8 mouse cellular contexts compared by ENCODE assay signal in the genomic region with DNA sequence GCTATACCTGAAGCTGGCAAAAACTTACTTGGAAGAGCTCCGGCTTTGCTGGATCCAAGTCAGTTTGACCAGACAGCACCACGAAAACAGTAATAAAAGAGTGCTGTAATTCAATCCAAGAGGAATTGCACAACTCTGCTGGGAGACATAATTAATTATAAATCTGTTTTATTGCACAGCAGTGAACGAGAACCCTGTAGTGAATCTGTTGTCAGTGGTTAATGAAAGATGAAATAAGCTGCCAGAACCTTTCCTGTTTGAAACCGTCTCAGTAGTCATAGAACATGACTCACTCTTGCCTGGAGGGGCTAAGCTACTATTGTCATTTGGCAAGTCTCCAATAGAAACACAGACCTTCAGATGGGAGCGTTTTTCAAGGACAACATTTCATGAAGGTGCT. TPM values are rescaled to one million over a fixed set of nuclear protein-coding genes. Genes with fewer than 3 reads are reported as not detected.
DNase-seq lines count a peak whose midpoint lies in the region; ATAC-seq and TF ChIP-seq lines count a peak whose summit lies in the region.

No protein-coding gene starts in this region.

- peak overlapping the region; percentile 86 for H3K9ac ChIP-seq in lung, embryonic 14.5 days
- H3K9ac ChIP-seq in heart, embryonic 16.5 days (ENCODE audit: low read length), result peak overlapping the region; percentile 95

- peak overlapping the region; percentile 88 for H3K4me2 ChIP-seq in lung, embryonic 14.5 days
- H3K4me2 ChIP-seq in heart, embryonic 16.5 days (ENCODE audit: low read depth, low read length), result peak overlapping the region; percentile 97

- TF ChIP-seq POLR2A in bone marrow macrophage, adult 2 months (IDR thresholded peaks at IDR 0.05; ENCODE audit: borderline replicate concordance, low read depth, low read length), result no peak

- peak overlapping the region; percentile 64 for H3K4me3 ChIP-seq in lung, embryonic 14.5 days (ENCODE audit: low read depth, low read length)
- H3K4me3 ChIP-seq in bone marrow macrophage, adult 2 months (ENCODE audit: insufficient read depth, low read length), result peak overlapping the region; percentile 80
- H3K4me3 ChIP-seq in heart, embryonic 16.5 days (ENCODE audit: low read length), result peak overlapping the region; percentile 86
- peak overlapping the region; percentile 65 for H3K4me3 ChIP-seq in macrophage (ENCODE audit: inconsistent target)

- H3K4me1 ChIP-seq in lung, embryonic 14.5 days (ENCODE audit: insufficient read depth), result no peaks in the 10 kb centered on the region; the same call in 1 of the 2 replicates
- peaks cover 10% of the 10 kb centered on the region for H3K4me1 ChIP-seq in bone marrow macrophage, adult 2 months (ENCODE audit: control insufficient read depth, insufficient read depth, low read length)
- H3K4me1 ChIP-seq in heart, embryonic 16.5 days (ENCODE audit: control insufficient read depth, insufficient read depth, low read length), result peaks cover 12% of the 10 kb centered on the region

- TF ChIP-seq CTCF in lung, embryonic 14.5 days (IDR thresholded peaks at IDR 0.05; ENCODE audit: low read depth), result no peak
- TF ChIP-seq CTCF in bone marrow macrophage, adult 2 months (IDR thresholded peaks at IDR 0.05; ENCODE audit: low read depth, low read length), result no peak

- no peaks in the 10 kb centered on the region for H3K36me3 ChIP-seq in lung, embryonic 14.5 days (ENCODE audit: insufficient read depth)
- no peaks in the 10 kb centered on the region for H3K36me3 ChIP-seq in heart, embryonic 16.5 days (ENCODE audit: control insufficient read depth, insufficient read depth)
- H3K36me3 ChIP-seq in macrophage (ENCODE audit: inconsistent target), result no peaks in the 10 kb centered on the region

- DNase-seq in lung, embryonic 14.5 days, result peak; percentile 43
- DNase-seq in lung, postnatal 25 days (ENCODE audit: low spot score), result no peak
- DNase-seq in urinary bladder, postnatal 14 days (ENCODE audit: low spot score), result no peak
- DNase-seq in gastrocnemius, postnatal 25 days, result no peak
- DNase-seq in gastrocnemius, adult 8-10 months (ENCODE audit: low spot score in 2 of 2), result no peak

- H3K9me3 ChIP-seq in lung, embryonic 14.5 days (ENCODE audit: low read depth, low read length), result no peaks in the 10 kb centered on the region
- no peaks in the 10 kb centered on the region for H3K9me3 ChIP-seq in heart, embryonic 16.5 days (replicated peaks; ENCODE audit: control insufficient read depth, low read length)

- H3K27me3 ChIP-seq in lung, embryonic 14.5 days (ENCODE audit: insufficient read depth, low read length), result no peaks in the 10 kb centered on the region
- no peaks in the 10 kb centered on the region for H3K27me3 ChIP-seq in heart, embryonic 16.5 days (ENCODE audit: control insufficient read depth, insufficient read depth, low read length)

- H3K27ac ChIP-seq in lung, embryonic 14.5 days (ENCODE audit: low read depth), result peak overlapping the region; percentile 97; the same call in 1 of the 2 replicates
- H3K27ac ChIP-seq in bone marrow macrophage, adult 2 months (ENCODE audit: insufficient read depth, low read depth, low read length), result peak overlapping the region; percentile 88
- peak overlapping the region; percentile 98; the same call in 1 of the 2 replicates for H3K27ac ChIP-seq in heart, embryonic 16.5 days (ENCODE audit: low read length)
- H3K27ac ChIP-seq in macrophage, result peak overlapping the region; percentile 96

- WGBS in lung, embryonic 14.5 days, result 29% methylated on average over 5 of the region's 5 CpGs
- WGBS in heart, embryonic 16.5 days, result 30% methylated on average over 5 of the region's 5 CpGs
- WGBS in macrophage (ENCODE audit: missing documents), result 32% methylated on average over 5 of the region's 5 CpGs

- peaks cover 41% of the 10 kb centered on the region for H3K79me2 ChIP-seq in macrophage (ENCODE audit: inconsistent target)

- no peak; the same call in 1 of the 2 replicates for ATAC-seq in lung, embryonic 14.5 days (ENCODE audit: insufficient read depth)
- no peak for ATAC-seq in heart, embryonic 16.5 days (replicated peaks; ENCODE audit: extremely low read depth, insufficient read depth, low FRiP score)

RNA-seq across cellular contexts. Expression of a gene that starts 0.7 kb away (rescaled TPM):
- polyA plus RNA-seq in lung, embryonic 14.5 days (2014; fragmentation: Nextera tagmentation; extraction: Ambion mirVana), result 51.9 and 54.7 TPM in 2 replicates
- polyA plus RNA-seq in bone marrow macrophage, adult 2 months (2012; ENCODE audit: insufficient read depth, insufficient read length, missing spikeins), result 65.1 and 107 TPM in 2 replicates
- polyA plus RNA-seq in heart, embryonic 16.5 days (2015; fragmentation: Nextera tagmentation; extraction: Ambion mirVana), result 35.4 and 39.4 TPM in 2 replicates
- total RNA-seq in macrophage (2018; cell fraction: chromatin; rRNA removed), result 100 to 1,000 TPM; 143 to 293 (median 240) TPM
- 10 to 100 TPM; 13.4 to 29.0 (median 17.2) TPM for total RNA-seq in macrophage (2018; cell fraction: cytosol; rRNA removed)
- total RNA-seq in macrophage (2018; cell fraction: nucleus; rRNA removed), result 100 to 1,000 TPM in 23 of 26 experiments, 10 to 100 TPM in 3; 74.4 to 188 (median 135) TPM
- polyA plus RNA-seq in macrophage (2018), result 22.6 to 29.9 TPM (median 27.4 TPM) in 3 replicates
- total RNA-seq in gastrocnemius, postnatal 25 days (2021), result 10 to 100 TPM; 16.8 to 20.2 TPM
- 10 to 100 TPM; 13.5 to 19.2 (median 16.7) TPM for total RNA-seq in gastrocnemius, adult 8-10 months (2022)

RNA-seq across cellular contexts. Expression of a gene that starts 22.8 kb away (rescaled TPM):
- polyA plus RNA-seq in lung, embryonic 14.5 days (2014; fragmentation: Nextera tagmentation; extraction: Ambion mirVana), result 61.3 and 61.9 TPM in 2 replicates
- 28.0 and 32.5 TPM in 2 replicates for polyA plus RNA-seq in bone marrow macrophage, adult 2 months (2012; ENCODE audit: insufficient read depth, insufficient read length, missing spikeins)
- 39.5 and 46.7 TPM in 2 replicates for polyA plus RNA-seq in heart, embryonic 16.5 days (2015; fragmentation: Nextera tagmentation; extraction: Ambion mirVana)
- 100 to 1,000 TPM; 103 to 190 (median 160) TPM for total RNA-seq in macrophage (2018; cell fraction: chromatin; rRNA removed)
- total RNA-seq in macrophage (2018; cell fraction: cytosol; rRNA removed), result 10 to 100 TPM; 11.2 to 23.0 (median 17.7) TPM
- 100 to 1,000 TPM in 7 of 26 experiments, 10 to 100 TPM in 19; 47.5 to 112 (median 73.9) TPM for total RNA-seq in macrophage (2018; cell fraction: nucleus; rRNA removed)
- polyA plus RNA-seq in macrophage (2018), result 10.8 to 17.8 TPM (median 15.1 TPM) in 3 replicates
- 10 to 100 TPM; 12.0 to 12.5 TPM for total RNA-seq in gastrocnemius, postnatal 25 days (2021)
- 10 to 100 TPM; 10.4 to 12.8 (median 11.6) TPM for total RNA-seq in gastrocnemius, adult 8-10 months (2022)

RNA-seq across cellular contexts. Expression of a gene that starts 23.1 kb away (rescaled TPM):
- polyA plus RNA-seq in lung, embryonic 14.5 days (2014; fragmentation: Nextera tagmentation; extraction: Ambion mirVana), result 50.3 and 50.7 TPM in 2 replicates
- 26.6 and 29.9 TPM in 2 replicates for polyA plus RNA-seq in bone marrow macrophage, adult 2 months (2012; ENCODE audit: insufficient read depth, insufficient read length, missing spikeins)
- 38.0 and 43.8 TPM in 2 replicates for polyA plus RNA-seq in heart, embryonic 16.5 days (2015; fragmentation: Nextera tagmentation; extraction: Ambion mirVana)
- total RNA-seq in macrophage (2018; cell fraction: chromatin; rRNA removed), result 10 to 100 TPM in 25 of 26 experiments, 1 to 10 TPM in 1; 9.5 to 32.9 (median 18.0) TPM
- total RNA-seq in macrophage (2018; cell fraction: cytosol; rRNA removed), result 10 to 100 TPM; 13.7 to 25.3 (median 20.6) TPM
- 10 to 100 TPM; 14.1 to 43.1 (median 21.8) TPM for total RNA-seq in macrophage (2018; cell fraction: nucleus; rRNA removed)
- polyA plus RNA-seq in macrophage (2018), result 14.6 to 19.9 TPM (median 19.6 TPM) in 3 replicates
- 10 to 100 TPM; 10.4 to 12.6 TPM for total RNA-seq in gastrocnemius, postnatal 25 days (2021)
- 10 to 100 TPM; 14.1 to 20.4 (median 16.1) TPM for total RNA-seq in gastrocnemius, adult 8-10 months (2022)
